ENCODE assay signal across 14 mouse cellular contexts in the genomic region with DNA sequence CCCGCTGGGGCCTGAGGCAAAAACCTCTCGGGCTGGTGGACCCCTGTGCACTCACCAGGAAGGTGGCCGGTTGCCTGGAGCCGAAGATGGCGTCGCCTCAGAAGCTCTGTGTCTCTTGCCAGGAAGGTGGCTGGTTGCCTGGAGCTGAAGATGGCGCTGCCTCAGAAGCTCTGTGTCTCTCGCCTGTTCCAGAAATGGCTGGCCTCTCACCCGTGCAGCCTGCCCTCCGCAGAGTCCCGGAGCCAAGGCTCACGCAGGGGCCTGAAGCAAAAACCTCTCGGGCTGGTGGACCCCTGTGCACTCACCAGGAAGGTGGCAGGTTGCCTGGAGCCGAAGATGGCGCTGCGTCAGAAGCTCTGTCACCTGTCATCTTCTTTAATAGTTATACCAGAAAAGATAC.
"Had no signal": no experiment of that assay in that cellular context is flagged by ENCODE, and none has a peak within 500 bp of the region (broad histone marks: within the 10 kb centered on the region; RNA-seq: fewer than 3 reads in every experiment).

No protein-coding gene starts in this region.

- ATAC-seq: liver, postnatal 0 days; midbrain, embryonic 13.5 days had no signal

- H3K4me1 ChIP-seq: kidney, embryonic 15.5 days; limb, embryonic 12.5 days; liver, embryonic 13.5 days; midbrain, embryonic 13.5 days; neural tube, embryonic 15.5 days had no signal

- H3K4me2 ChIP-seq: kidney, embryonic 15.5 days; limb, embryonic 12.5 days; liver, embryonic 13.5 days; midbrain, embryonic 13.5 days; neural tube, embryonic 15.5 days had no signal

- H3K9me3 ChIP-seq: kidney, embryonic 15.5 days; liver, embryonic 13.5 days; midbrain, embryonic 13.5 days; neural tube, embryonic 15.5 days had no signal

- H3K4me3 ChIP-seq: kidney, embryonic 15.5 days; left cerebral cortex, adult 2 months; limb, embryonic 12.5 days; liver, embryonic 13.5 days; midbrain, embryonic 13.5 days; myocyte; neural tube, embryonic 15.5 days had no signal

- H3K9ac ChIP-seq: kidney, embryonic 15.5 days; limb, embryonic 12.5 days; liver, embryonic 13.5 days; liver, postnatal 0 days; midbrain, embryonic 13.5 days; neural tube, embryonic 15.5 days had no signal

- DNase-seq: kidney, adult 2 months; kidney, postnatal 14 days; liver; liver, embryonic 13.5 days; liver, postnatal 0 days; right cerebral cortex, adult 18-20 months; right cerebral cortex, postnatal 25 days; thymus, postnatal 14 days had no signal

- H3K27me3 ChIP-seq: kidney, embryonic 15.5 days; limb, embryonic 12.5 days; liver, embryonic 13.5 days; midbrain, embryonic 13.5 days; neural tube, embryonic 15.5 days had no signal

- H3K36me3 ChIP-seq: kidney, embryonic 15.5 days; limb, embryonic 12.5 days; liver, embryonic 13.5 days; midbrain, embryonic 13.5 days; neural tube, embryonic 15.5 days had no signal

- H3K27ac ChIP-seq: kidney, embryonic 15.5 days; left cerebral cortex, adult 2 months; limb, embryonic 12.5 days; liver, embryonic 13.5 days; midbrain, embryonic 13.5 days; neural tube, embryonic 15.5 days had no signal
